Mouse (Mus musculus) embryonic facial prominence, embryonic 10.5 days (tissue): ENCODE results near the gene Dip2c. TPM values are rescaled to one million over a fixed set of nuclear protein-coding genes. Genes with fewer than 3 reads are reported as not detected.

ENCODE experiments used
- DNase-seq: peaks from one replicate; pipeline ENCODE4 v3.0.0-alpha.2; 2017; ENCODE audit warnings: low spot score
- H3K27ac ChIP-seq: fragments of 300-500 bp; sonication (generic); replicated peaks from 2 replicates; pipeline ENCODE4 v1.5.1; 2016; ENCODE audit warnings: mild to moderate bottlenecking
- H3K27me3 ChIP-seq: fragments of 300-500 bp; sonication (generic); replicated peaks from 2 replicates; pipeline ENCODE4 v1.6.1; 2016; ENCODE audit warnings: low read depth, mild to moderate bottlenecking; ENCODE audit not compliant: poor library complexity, severe bottlenecking
- H3K36me3 ChIP-seq: fragments of 300-500 bp; sonication (generic); replicated peaks from 2 replicates; pipeline ENCODE4 v1.6.1; 2016; ENCODE audit warnings: mild to moderate bottlenecking, moderate library complexity
- H3K4me1 ChIP-seq: fragments of 300-500 bp; sonication (generic); 2 replicates; pipeline ENCODE4 v1.6.1; 2016
- H3K4me3 ChIP-seq: fragments of 300-500 bp; sonication (generic); 2 replicates; pipeline ENCODE4 v1.5.1; 2016; ENCODE audit warnings: mild to moderate bottlenecking, moderate library complexity
- H3K9me3 ChIP-seq: fragments of 300-500 bp; sonication (generic); 2 replicates; pipeline ENCODE4 v1.6.1; 2016; ENCODE audit warnings: mild to moderate bottlenecking
- WGBS: fragments of 180-500 bp; shearing (Covaris S2); methylation state at CpG from one replicate; pipeline ENCODE4 v1.1.7; 2016; 5-methylcytosine and 5-hydroxymethylcytosine counted together
- polyA plus RNA-seq: library from polyadenylated mRNA; unstranded; fragments of >200 nt; fragmentation: Nextera tagmentation; extraction: Ambion mirVana; gene quantifications from 2 replicates; pipeline ENCODE4 v1.2.1, GENCODE M21; 2016

Dip2c gene
- polyA plus RNA-seq, 1 experiment from 2014 or later: 4.6 TPM

DNA sequence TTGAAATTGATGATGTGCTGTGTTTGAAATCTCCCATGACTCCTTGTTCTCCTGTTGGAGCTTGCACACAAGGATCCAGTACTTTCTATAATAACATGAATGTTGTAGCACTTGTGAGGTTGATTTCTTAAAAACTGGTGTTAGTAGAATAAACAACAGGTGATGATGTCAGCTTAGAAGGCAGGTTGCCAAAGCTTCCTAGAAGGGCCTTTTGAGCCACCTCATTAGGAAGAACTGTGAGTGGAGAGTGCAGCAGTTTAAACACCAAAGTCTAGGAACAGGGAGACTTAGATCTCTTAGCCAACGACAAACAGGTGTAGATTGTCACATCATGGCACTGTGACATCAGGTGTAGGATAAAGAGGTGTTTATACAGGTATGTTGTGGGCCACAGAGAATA, 66.4 kb downstream of the Dip2c start:
- Histone ChIP-seq H3K27ac (no peak overlapping the region), H3K36me3 (no peaks in the 10 kb centered on the region), H3K4me3 (no peak overlapping the region), H3K4me1 (no peaks in the 10 kb centered on the region), H3K27me3 (no peaks in the 10 kb centered on the region), H3K9me3 (no peaks in the 10 kb centered on the region)
- WGBS: 83% methylated on average over 1 of the region's 1 CpGs
- DNase-seq: no peak

DNA sequence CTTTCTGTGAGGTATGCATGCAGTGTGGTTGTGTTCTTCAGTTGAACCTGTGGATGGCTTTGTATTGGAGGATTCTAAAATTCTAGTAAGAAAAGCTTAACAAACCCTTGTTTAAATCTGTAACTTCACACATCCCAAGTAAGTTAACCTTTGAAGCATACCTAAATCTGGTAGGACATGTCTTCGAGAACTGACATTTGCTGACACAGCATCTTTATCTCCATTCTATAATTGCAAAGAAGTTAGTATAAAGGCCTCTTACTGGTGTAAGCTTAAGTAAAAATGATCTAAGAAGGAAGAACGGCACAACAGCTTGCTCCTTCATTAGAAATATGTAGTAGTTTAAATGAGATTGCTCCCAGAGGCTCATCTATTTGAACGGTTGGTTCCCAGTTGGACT, 71.1 kb downstream of the Dip2c start:
- WGBS: 88% methylated on average over 3 of the region's 3 CpGs
- Histone ChIP-seq H3K4me3 (no peak overlapping the region), H3K27me3 (no peaks in the 10 kb centered on the region), H3K36me3 (no peaks in the 10 kb centered on the region), H3K4me1 (no peaks in the 10 kb centered on the region), H3K27ac (no peak overlapping the region), H3K9me3 (no peaks in the 10 kb centered on the region)
- no peak for DNase-seq

DNA sequence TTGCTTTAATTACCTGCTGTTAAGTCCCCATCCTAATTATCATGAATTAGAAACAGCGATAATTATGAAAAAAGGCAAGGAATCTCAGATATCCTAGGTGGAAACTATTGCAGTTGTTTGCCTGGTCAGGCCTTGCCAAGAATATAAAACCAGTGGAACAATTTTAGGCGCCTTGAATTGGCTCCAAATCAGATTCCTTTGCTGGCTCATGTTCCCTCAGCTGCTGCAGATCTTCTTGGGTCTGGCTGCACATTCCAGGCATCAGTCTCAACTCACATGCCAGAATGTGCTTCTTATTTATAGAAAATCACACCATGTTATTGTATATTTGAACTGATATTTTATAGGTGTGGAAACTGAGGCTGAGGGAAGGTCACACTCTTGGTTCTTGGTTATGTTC, 74.3 kb downstream of the Dip2c start:
- peaks cover 9% of the 10 kb centered on the region for H3K4me1 ChIP-seq
- 85% methylated on average over 2 of the region's 2 CpGs for WGBS
- H3K27me3 ChIP-seq: no peaks in the 10 kb centered on the region
- H3K36me3 ChIP-seq: no peaks in the 10 kb centered on the region
- no peak overlapping the region for H3K27ac ChIP-seq
- H3K4me3 ChIP-seq: no peak overlapping the region
- DNase-seq: no peak
- no peaks in the 10 kb centered on the region for H3K9me3 ChIP-seq

DNA sequence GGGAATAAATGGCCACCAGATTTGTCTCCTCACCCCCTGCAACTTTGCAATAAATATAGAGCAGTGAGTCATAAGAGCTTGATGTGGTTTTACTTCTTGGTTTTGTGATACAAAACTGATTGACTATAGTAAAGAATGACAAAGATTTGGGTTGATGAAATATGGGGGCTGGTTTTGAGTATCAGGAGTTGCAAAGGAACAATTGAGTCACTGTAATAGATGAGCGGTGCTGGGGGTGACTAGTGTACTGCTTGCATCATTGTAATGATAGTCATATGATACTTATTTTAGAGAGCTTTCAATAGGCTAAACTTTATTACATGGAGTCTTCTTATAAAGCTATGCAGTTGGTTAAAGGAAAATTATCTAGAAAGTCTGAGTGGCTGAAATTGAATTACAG, 77.6 kb downstream of the Dip2c start:
- H3K36me3 ChIP-seq: no peaks in the 10 kb centered on the region
- no peaks in the 10 kb centered on the region for H3K27me3 ChIP-seq
- 89% methylated on average over 1 of the region's 1 CpGs for whole genome bisulfite sequencing
- DNase-seq: no peak
- no peaks in the 10 kb centered on the region for H3K9me3 ChIP-seq
- H3K27ac ChIP-seq: no peak overlapping the region
- H3K4me3 ChIP-seq: no peak overlapping the region
- peaks cover 9% of the 10 kb centered on the region for H3K4me1 ChIP-seq

- H3K4me1 ChIP-seq: peaks cover 9% of the 10 kb centered on the region
- DNase-seq: no peak
- H3K9me3 ChIP-seq: no peaks in the 10 kb centered on the region
- 44% methylated on average over 4 of the region's 4 CpGs for WGBS
- H3K4me3 ChIP-seq: no peak overlapping the region
- H3K27me3 ChIP-seq: no peaks in the 10 kb centered on the region
- H3K36me3 ChIP-seq: no peaks in the 10 kb centered on the region
- no peak overlapping the region for H3K27ac ChIP-seq
Measured at GRCm38 (mm10) chr13:9355331-9355730, 79.0 kb downstream of the Dip2c start.

DNA sequence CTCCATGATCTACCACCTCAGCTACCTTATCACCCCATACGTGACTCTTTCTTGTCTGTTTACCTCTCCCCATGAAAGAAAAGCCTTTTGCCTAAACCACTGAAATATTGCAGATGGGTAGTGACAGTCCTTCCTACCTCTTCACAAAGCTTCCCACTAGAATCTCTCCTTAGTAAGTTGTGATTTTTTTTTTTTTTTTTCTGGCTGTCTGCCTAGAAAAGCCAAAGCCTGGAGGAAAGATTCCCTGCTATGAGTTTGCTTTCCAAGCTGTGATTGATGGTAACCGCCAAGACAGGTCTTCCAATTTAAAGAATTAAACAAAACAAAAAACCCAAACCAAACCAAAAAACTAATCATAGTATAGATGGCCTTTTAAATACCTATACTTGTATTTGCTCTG, 85.1 kb downstream of the Dip2c start:
- no peaks in the 10 kb centered on the region for H3K36me3 ChIP-seq
- 89% methylated on average over 2 of the region's 2 CpGs for WGBS
- H3K27ac ChIP-seq: no peak overlapping the region
- no peak overlapping the region for H3K4me3 ChIP-seq
- H3K4me1 ChIP-seq: no peaks in the 10 kb centered on the region
- H3K27me3 ChIP-seq: no peaks in the 10 kb centered on the region
- no peak for DNase-seq
- no peaks in the 10 kb centered on the region for H3K9me3 ChIP-seq

DNA sequence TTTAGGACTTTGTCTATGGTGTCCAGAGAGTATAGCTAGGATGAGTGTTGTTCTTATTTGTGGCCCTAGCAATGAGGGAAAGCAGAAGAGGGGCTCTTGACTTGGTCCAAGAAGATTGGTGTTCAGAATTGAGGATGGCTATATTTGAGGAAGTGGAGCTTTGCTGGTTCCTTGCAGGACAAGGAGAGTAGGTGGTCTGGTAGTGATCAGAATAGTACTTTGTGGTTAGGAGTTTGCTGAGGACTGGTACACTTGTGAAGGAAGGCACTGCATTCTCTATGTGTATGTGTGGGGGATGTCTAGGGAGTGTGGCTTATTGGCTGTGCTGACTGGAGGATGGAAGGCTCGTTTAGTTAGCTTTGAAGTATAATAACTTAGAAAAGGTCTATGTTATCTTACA, 95.1 kb downstream of the Dip2c start:
- WGBS: 67% methylated on average over 1 of the region's 1 CpGs
- no peak for DNase-seq

DNA sequence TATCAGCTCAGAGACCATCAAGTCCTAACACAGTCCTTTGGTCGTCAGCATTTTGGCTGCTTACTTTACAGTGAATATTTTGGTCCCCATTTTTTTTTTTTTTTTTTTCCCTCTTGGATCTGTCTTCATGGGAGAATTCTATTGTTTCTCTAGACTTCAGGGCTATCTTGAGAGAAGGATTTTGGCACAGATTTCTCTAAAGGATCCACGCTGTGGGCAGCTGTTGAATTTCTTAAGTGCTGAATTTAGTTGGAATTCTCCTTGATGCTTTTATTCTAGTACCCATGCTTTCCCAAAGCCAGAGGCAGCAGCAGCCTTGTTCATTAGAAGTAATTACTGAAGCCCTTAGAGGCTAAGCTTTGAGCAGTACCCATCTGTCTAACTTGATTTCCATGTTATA, 100.8 kb downstream of the Dip2c start:
- H3K9me3 ChIP-seq: no peaks in the 10 kb centered on the region
- no peaks in the 10 kb centered on the region for H3K36me3 ChIP-seq
- no peak overlapping the region for H3K4me3 ChIP-seq
- no peaks in the 10 kb centered on the region for H3K4me1 ChIP-seq
- no peak overlapping the region for H3K27ac ChIP-seq
- DNase-seq: no peak
- no peaks in the 10 kb centered on the region for H3K27me3 ChIP-seq
- 79% methylated on average over 2 of the region's 2 CpGs for WGBS

More for the DNA sequence above, 95.1 kb downstream of the Dip2c start:
- no peaks in the 10 kb centered on the region for H3K36me3 ChIP-seq
- H3K4me3 ChIP-seq: no peak overlapping the region
- H3K9me3 ChIP-seq: no peaks in the 10 kb centered on the region
- H3K27ac ChIP-seq: no peak overlapping the region
- H3K27me3 ChIP-seq: no peaks in the 10 kb centered on the region
- no peaks in the 10 kb centered on the region for H3K4me1 ChIP-seq

- Histone ChIP-seq H3K9me3 (no peaks in the 10 kb centered on the region), H3K36me3 (no peaks in the 10 kb centered on the region), H3K4me1 (no peaks in the 10 kb centered on the region), H3K4me3 (no peak overlapping the region), H3K27me3 (no peaks in the 10 kb centered on the region), H3K27ac (no peak overlapping the region)
- no peak for DNase-seq
- WGBS: 89% methylated on average over 5 of the region's 5 CpGs
Measured at GRCm38 (mm10) chr13:9380740-9381410, 104.5 kb downstream of the Dip2c start.

DNA sequence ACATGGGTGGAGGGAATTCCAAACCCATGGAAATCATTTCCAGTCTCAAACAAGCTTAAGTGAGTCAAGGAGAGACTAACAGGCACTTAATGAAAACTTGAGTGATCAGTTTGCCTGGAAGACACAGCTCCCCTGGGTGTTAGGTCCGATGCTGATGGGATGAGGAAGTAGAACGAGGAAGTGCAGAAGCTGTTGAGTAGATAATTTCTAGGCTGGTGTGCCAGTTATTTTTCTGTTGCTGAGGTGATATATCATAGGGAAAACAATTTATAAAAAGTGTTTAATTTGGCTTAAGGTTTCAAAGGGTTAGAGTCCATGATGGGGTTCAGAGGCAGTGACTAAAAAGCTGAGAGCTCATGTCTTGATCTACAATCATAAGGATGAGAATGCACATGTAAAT, 111.7 kb downstream of the Dip2c start:
- H3K4me1 ChIP-seq: 0 out of 2 replicates have a peak, but pooled peaks cover 2% of the 10 kb centered on the region
- no peak overlapping the region for H3K4me3 ChIP-seq
- DNase-seq: no peak
- H3K36me3 ChIP-seq: 0 out of 2 replicates have a peak, but pooled peaks cover 3% of the 10 kb centered on the region
- peaks cover 4% of the 10 kb centered on the region for H3K9me3 ChIP-seq
- H3K27me3 ChIP-seq: no peaks in the 10 kb centered on the region
- WGBS: 90% methylated on average over 2 of the region's 2 CpGs
- H3K27ac ChIP-seq: no peak overlapping the region

- Histone ChIP-seq H3K27ac (no peak overlapping the region), H3K4me1 (0 out of 2 replicates have a peak, but pooled peaks cover 2% of the 10 kb centered on the region), H3K27me3 (no peaks in the 10 kb centered on the region), H3K9me3 (peaks cover 4% of the 10 kb centered on the region), H3K36me3 (0 out of 2 replicates have a peak, but pooled peaks cover 3% of the 10 kb centered on the region), H3K4me3 (no peak overlapping the region)
- no peak for DNase-seq
- 92% methylated on average over 1 of the region's 1 CpGs for WGBS
Measured at GRCm38 (mm10) chr13:9389334-9389733, 113.0 kb downstream of the Dip2c start.

GRCm38 (mm10) chr13:9390204-9390804, 114.0 kb downstream of the Dip2c start:
- WGBS: 73% methylated on average over 5 of the region's 5 CpGs
- no peak for DNase-seq
- Histone ChIP-seq H3K27me3 (no peaks in the 10 kb centered on the region), H3K27ac (no peak overlapping the region), H3K4me3 (no peak overlapping the region), H3K4me1 (0 out of 2 replicates have a peak, but pooled peaks cover 2% of the 10 kb centered on the region), H3K36me3 (0 out of 2 replicates have a peak, but pooled peaks cover 3% of the 10 kb centered on the region), H3K9me3 (peaks cover 4% of the 10 kb centered on the region)

DNA sequence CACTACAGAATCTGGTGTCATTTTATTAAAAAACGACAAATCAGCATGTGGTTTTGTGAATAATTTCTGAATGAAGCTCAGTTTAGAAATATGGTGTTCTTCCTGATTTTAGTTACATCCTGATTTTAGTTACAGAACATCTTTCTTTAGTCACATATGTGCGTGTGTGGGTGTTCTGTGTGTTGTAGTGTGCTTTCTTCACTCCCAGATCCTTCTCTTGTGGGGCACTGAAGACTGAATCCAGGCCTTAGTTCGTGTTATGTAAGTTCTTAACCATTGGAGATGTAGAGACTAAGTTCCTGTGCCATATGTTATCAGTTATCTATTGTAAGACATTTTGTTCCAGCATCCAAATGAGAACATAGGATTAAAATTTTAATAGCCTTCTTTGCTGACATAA, 117.1 kb downstream of the Dip2c start:
- H3K9me3 ChIP-seq: no peaks in the 10 kb centered on the region
- WGBS: 88% methylated on average over 3 of the region's 3 CpGs
- 0 out of 2 replicates have a peak, but pooled peaks cover 2% of the 10 kb centered on the region for H3K4me1 ChIP-seq
- DNase-seq: no peak
- no peak overlapping the region for H3K27ac ChIP-seq
- H3K36me3 ChIP-seq: no peaks in the 10 kb centered on the region
- H3K4me3 ChIP-seq: no peak overlapping the region
- H3K27me3 ChIP-seq: no peaks in the 10 kb centered on the region
